Mouse (Mus musculus) ES-E14 (cell line): ENCODE measurements around the gene Atxn1l.

Experiments
- CHD2 ChIP-seq: IDR thresholded peaks from 2 replicates; pipeline ENCODE4 v1.6.1; 2014; ENCODE audit warnings: mild to moderate bottlenecking, low read depth, low read length, inconsistent platforms
- HCFC1 ChIP-seq: IDR thresholded peaks from 2 replicates; pipeline ENCODE4 v1.6.1; 2012; ENCODE audit warnings: low read length, inconsistent platforms, borderline replicate concordance; ENCODE audit not compliant: insufficient read depth
- MAFK ChIP-seq: IDR thresholded peaks from 2 replicates; pipeline ENCODE4 v1.6.1; 2014; ENCODE audit warnings: mild to moderate bottlenecking, low read depth, low read length, inconsistent platforms; ENCODE audit not compliant: insufficient read depth
- ZC3H11A ChIP-seq: IDR thresholded peaks from 2 replicates; pipeline ENCODE4 v1.6.1; 2012; ENCODE audit warnings: low read depth, mild to moderate bottlenecking, inconsistent platforms, low read length, borderline replicate concordance
- ZNF384 ChIP-seq: IDR thresholded peaks from 2 replicates; pipeline ENCODE4 v1.6.1; 2012; ENCODE audit warnings: low read depth, low read length, inconsistent platforms

DNA sequence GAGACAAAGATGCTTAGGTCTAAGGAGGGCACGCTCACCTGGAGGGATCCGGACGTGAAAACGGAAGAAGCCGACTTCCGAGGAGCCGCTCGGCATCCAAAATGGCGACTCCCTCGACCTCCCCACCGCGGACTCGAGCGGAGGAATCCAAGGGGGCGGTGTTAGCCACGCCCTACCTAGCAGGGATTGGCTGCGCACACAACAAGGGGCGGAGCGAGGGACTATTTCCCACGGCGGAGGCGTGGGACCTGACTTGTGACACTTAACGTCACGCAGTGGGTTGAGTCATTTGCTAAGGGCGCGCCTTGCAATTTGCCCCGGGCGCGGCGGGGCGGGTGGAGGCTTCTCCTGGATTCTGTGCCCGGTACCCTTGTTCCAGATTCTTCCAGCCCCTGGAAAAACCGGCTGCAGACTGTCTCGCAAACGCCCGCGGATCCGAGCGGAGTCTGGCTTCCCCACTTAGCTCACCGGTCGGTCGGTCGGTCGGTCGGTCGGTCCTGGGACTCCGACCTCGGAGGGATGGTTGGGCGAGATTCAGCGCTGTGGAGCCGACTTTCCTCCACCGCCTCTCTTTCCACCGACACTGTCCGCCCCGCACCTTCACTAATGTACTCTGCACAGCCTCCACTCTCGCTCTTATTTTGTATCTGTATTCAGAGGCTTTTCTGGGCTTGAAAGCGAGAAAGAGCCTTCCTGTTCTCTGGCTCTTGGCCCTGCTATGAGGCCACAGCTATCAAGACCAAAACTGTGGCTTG, 44.2 kb downstream of the Atxn1l start, which contains the start of gene Ist1:
- TF ChIP-seq MAFK (no peak), HCFC1 (peak; percentile 72; the same call in 1 of the 2 replicates), ZC3H11A (no peak), CHD2 (peak; percentile 77), ZNF384 (0 out of 2 replicates have a peak, but pooled peaks have one; percentile 11)
